Mouse (Mus musculus) MEL (cell line): ENCODE results near the gene Zfp637. TPM values are rescaled to one million over a fixed set of nuclear protein-coding genes. Genes with fewer than 3 reads are reported as not detected.

Experiments used
- DNase-seq: peaks from one replicate; pipeline ENCODE4 v3.0.0; 2011; ENCODE audit warnings: low read depth, low spot score
- H3K27ac ChIP-seq: 2 replicates; pipeline ENCODE4 v1.5.1; 2012; ENCODE audit warnings: low read depth, mild to moderate bottlenecking, control low read depth, low read length, moderate library complexity; ENCODE audit not compliant: control insufficient read depth
- H3K27me3 ChIP-seq, 2 experiments: fragments of 150-350 bp in 1 of 2; sonication (generic) in 1 of 2; 2 replicates each; pipeline ENCODE4 v1.6.1; 2012; ENCODE audit warnings: low read length in 2 of 2, mild to moderate bottlenecking in 2 of 2, improper control_type of control experiment in 1 of 2, moderate library complexity in 1 of 2; ENCODE audit not compliant: insufficient read depth in 2 of 2, control insufficient read depth in 1 of 2
- H3K36me3 ChIP-seq, 2 experiments: 2 replicates each; pipeline ENCODE4 v1.6.1; 2012 to 2014; ENCODE audit warnings: low read length in 2 of 2, improper control_type of control experiment in 1 of 2, inconsistent platforms in 1 of 2, mild to moderate bottlenecking in 1 of 2; ENCODE audit not compliant: insufficient read depth in 2 of 2, control insufficient read depth in 1 of 2
- H3K4me1 ChIP-seq, 2 experiments: fragments of 150-350 bp in 1 of 2; sonication (generic) in 1 of 2; 2 replicates each; pipeline ENCODE4 v1.6.1; 2012; ENCODE audit warnings: low read length in 2 of 2, improper control_type of control experiment in 1 of 2, mild to moderate bottlenecking in 1 of 2; ENCODE audit not compliant: insufficient read depth in 2 of 2, control insufficient read depth in 1 of 2
- H3K4me3 ChIP-seq, 2 experiments: fragments of 150-350 bp in 1 of 2; sonication (generic) in 1 of 2; 2 replicates each; pipeline ENCODE4 v1.5.1; 2012; ENCODE audit warnings: low read depth in 2 of 2, low read length in 2 of 2, mild to moderate bottlenecking in 2 of 2, moderate library complexity in 2 of 2, control low read depth in 1 of 2, improper control_type of control experiment in 1 of 2; ENCODE audit not compliant: control insufficient read depth in 1 of 2, insufficient read depth in 1 of 2
- H3K79me2 ChIP-seq: 2 replicates; pipeline ENCODE4 v1.6.1; 2012; ENCODE audit warnings: mild to moderate bottlenecking, low read length, moderate library complexity; ENCODE audit not compliant: control insufficient read depth, poor library complexity, insufficient read depth
- H3K9ac ChIP-seq: 2 replicates; pipeline ENCODE4 v1.6.1; 2012; ENCODE audit warnings: low read depth, mild to moderate bottlenecking, control low read depth, low read length, moderate library complexity; ENCODE audit not compliant: control insufficient read depth, poor library complexity, severe bottlenecking
- H3K9me3 ChIP-seq: fragments of 150-350 bp; sonication (generic); replicated peaks from 2 replicates; pipeline ENCODE4 v1.6.1; 2012; ENCODE audit warnings: mild to moderate bottlenecking, low read length, improper control_type of control experiment, moderate library complexity; ENCODE audit not compliant: insufficient read depth
- BHLHE40 ChIP-seq: IDR thresholded peaks from 2 replicates; pipeline ENCODE4 v1.6.1; 2012; ENCODE audit warnings: low read depth, mild to moderate bottlenecking, inconsistent platforms, low read length, improper control_type of control experiment, borderline replicate concordance
- CHD1 ChIP-seq: IDR thresholded peaks from 2 replicates; pipeline ENCODE4 v1.6.1; 2012; ENCODE audit warnings: low read depth, mild to moderate bottlenecking, inconsistent platforms, low read length, improper control_type of control experiment
- CHD2 ChIP-seq: IDR thresholded peaks from 2 replicates; pipeline ENCODE4 v1.6.1; 2011; ENCODE audit warnings: low read length, improper control_type of control experiment
- E2F4 ChIP-seq: IDR thresholded peaks from 2 replicates; pipeline ENCODE4 v1.6.1; 2011; ENCODE audit warnings: low read depth, low read length, improper control_type of control experiment, borderline replicate concordance
- EP300 ChIP-seq, 2 experiments: IDR thresholded peaks; 2 replicates each; pipeline ENCODE4 v1.6.1; 2011; ENCODE audit warnings: improper control_type of control experiment in 2 of 2, low read length in 2 of 2, low read depth in 1 of 2, mild to moderate bottlenecking in 1 of 2
- ETS1 ChIP-seq: IDR thresholded peaks from 2 replicates; pipeline ENCODE4 v1.6.1; 2012; ENCODE audit warnings: low read depth, mild to moderate bottlenecking, inconsistent platforms, low read length, improper control_type of control experiment, moderate library complexity
- KAT2A ChIP-seq: conservative IDR thresholded peaks from 2 replicates; pipeline ENCODE4 v1.6.1; 2012; ENCODE audit warnings: low read depth, low read length, improper control_type of control experiment, inconsistent platforms
- MAX ChIP-seq: IDR thresholded peaks from 2 replicates; pipeline ENCODE4 v1.6.1; 2011; ENCODE audit warnings: low read length, improper control_type of control experiment
- MAZ ChIP-seq: IDR thresholded peaks from 2 replicates; pipeline ENCODE4 v1.6.1; 2012; ENCODE audit warnings: low read depth, mild to moderate bottlenecking, inconsistent platforms, low read length, improper control_type of control experiment
- MYC ChIP-seq: IDR thresholded peaks from 2 replicates; pipeline ENCODE4 v1.6.1; 2011; ENCODE audit warnings: low read depth, mild to moderate bottlenecking, low read length, improper control_type of control experiment, moderate library complexity
- NRF1 ChIP-seq: IDR thresholded peaks from 2 replicates; pipeline ENCODE4 v1.6.1; 2014; ENCODE audit warnings: low read depth, mild to moderate bottlenecking, inconsistent platforms, low read length, improper control_type of control experiment, moderate library complexity; ENCODE audit not compliant: poor library complexity, insufficient read depth, severe bottlenecking
- POLR2A ChIP-seq, 2 experiments: IDR thresholded peaks; 2 replicates each; pipeline ENCODE4 v1.6.1; 2011 to 2012; ENCODE audit warnings: low read length in 2 of 2, mild to moderate bottlenecking in 2 of 2, control low read depth in 1 of 2, improper control_type of control experiment in 1 of 2, low read depth in 1 of 2, moderate library complexity in 1 of 2; ENCODE audit not compliant: control insufficient read depth in 1 of 2, insufficient read depth in 1 of 2, poor library complexity in 1 of 2
- POLR2AphosphoS5 ChIP-seq: IDR thresholded peaks from 2 replicates; pipeline ENCODE4 v1.6.1; 2012; ENCODE audit warnings: low read depth, borderline replicate concordance, mild to moderate bottlenecking, inconsistent platforms, low read length, moderate library complexity, mixed read lengths
- RAD21 ChIP-seq: IDR thresholded peaks from 2 replicates; pipeline ENCODE4 v1.6.1; 2011; ENCODE audit warnings: mild to moderate bottlenecking, low read depth, low read length, improper control_type of control experiment
- RCOR1 ChIP-seq: IDR thresholded peaks from 2 replicates; pipeline ENCODE4 v1.6.1; 2012; ENCODE audit warnings: low read depth, mild to moderate bottlenecking, inconsistent platforms, low read length, improper control_type of control experiment
- SMC3 ChIP-seq: IDR thresholded peaks from 2 replicates; pipeline ENCODE4 v1.6.1; 2011; ENCODE audit warnings: low read depth, low read length, improper control_type of control experiment
- TBP ChIP-seq: IDR thresholded peaks from 2 replicates; pipeline ENCODE4 v1.8.0; 2011; ENCODE audit warnings: low read depth, low read length, improper control_type of control experiment
- USF1 ChIP-seq: IDR thresholded peaks from 2 replicates; pipeline ENCODE4 v1.6.1; 2014; ENCODE audit warnings: low read depth, mild to moderate bottlenecking, inconsistent platforms, low read length, improper control_type of control experiment, moderate library complexity
- USF2 ChIP-seq, 2 experiments: IDR thresholded peaks; 2 replicates each; pipeline ENCODE4 v1.6.1; 2011 to 2012; ENCODE audit warnings: improper control_type of control experiment in 2 of 2, low read length in 2 of 2, borderline replicate concordance in 1 of 2, inconsistent platforms in 1 of 2, low read depth in 1 of 2, mild to moderate bottlenecking in 1 of 2; ENCODE audit not compliant: insufficient read depth in 1 of 2
- ZMIZ1 ChIP-seq: IDR thresholded peaks from 2 replicates; pipeline ENCODE4 v1.6.1; 2012; ENCODE audit warnings: low read depth, mild to moderate bottlenecking, inconsistent platforms, low read length, improper control_type of control experiment, moderate library complexity
- ZNF384 ChIP-seq: IDR thresholded peaks from 2 replicates; pipeline ENCODE4 v1.6.1; 2012; ENCODE audit warnings: low read depth, mild to moderate bottlenecking, inconsistent platforms, low read length, improper control_type of control experiment
- polyA plus RNA-seq, 2 experiments: library from polyadenylated mRNA; stranded (reverse) in 1 of 2; unstranded in 1 of 2; fragments of >175 nt in 1 of 2; fragments of >200 nt in 1 of 2; gene quantifications; 2 replicates each; pipeline versions ENCODE4 v1.2.1 to v1.2.4; 2012; ENCODE audit warnings: low replicate concordance in 2 of 2, low read depth in 1 of 2; ENCODE audit not compliant: insufficient read length in 2 of 2, insufficient read depth in 1 of 2, missing spikeins in 1 of 2
- total RNA-seq: library from RNA; depleted of rRNA; stranded (reverse); fragments of 300-350 nt; gene quantifications from 2 replicates; pipeline ENCODE4 v1.2.3, GENCODE M21; 2012

The Zfp637 gene
- total and polyA plus RNA-seq, 3 experiments, result 52.4 to 53.8 TPM; not detected in 1

GRCm38 (mm10) chr6:117862899-117863620 lies 22.1 kb downstream of the Zfp637 start (continued):
- TF ChIP-seq KAT2A (peak; percentile 82; the same call in 1 of the 2 replicates), BHLHE40 (no peak), E2F4 (no peak), TBP (peak; percentile 88), POLR2A (IDR thresholded peaks at IDR 0.05; ENCODE audit: control insufficient read depth in 1 of 2, insufficient read depth in 1 of 2, low read depth in 1 of 2, low read length in 2 of 2, poor library complexity in 1 of 2) (peak in 1 of 2 experiments; percentile 90; a peak in 2 of 4 replicates)

GRCm38 (mm10) chr6:117863751-117864150 lies 22.8 kb downstream of the Zfp637 start:
- Histone ChIP-seq H3K9ac (peak overlapping the region; percentile 71), H3K4me3 (peak overlapping the region; percentile 69 to 87), H3K79me2 (peaks cover 2% of the 10 kb centered on the region; the same call in 1 of the 2 replicates), H3K9me3 (no peaks in the 10 kb centered on the region), H3K36me3 (peaks cover 0 to 10% of the 10 kb centered on the region in 2 experiments; a peak in 2 of 4 replicates), H3K27ac (no peak overlapping the region), H3K27me3 (no peaks in the 10 kb centered on the region), H3K4me1 (peaks cover 0 to 3% of the 10 kb centered on the region in 2 experiments; a peak in 1 of 4 replicates)
- no peak for DNase-seq
- no peak for TF ChIP-seq POLR2A (IDR thresholded peaks at IDR 0.05; ENCODE audit: control insufficient read depth in 1 of 2, insufficient read depth in 1 of 2, low read depth in 1 of 2, low read length in 2 of 2, poor library complexity in 1 of 2)
- no peak for TF ChIP-seq TBP
- TF ChIP-seq ETS1, result no peak
- no peak for TF ChIP-seq MYC

- Histone ChIP-seq H3K36me3 (peaks cover 0 to 8% of the 10 kb centered on the region in 2 experiments; a peak in 2 of 4 replicates), H3K27me3 (no peaks in the 10 kb centered on the region)
- DNase-seq, result no peak
- no peak for TF ChIP-seq ZMIZ1
- TF ChIP-seq NRF1, result no peak
- no peak for TF ChIP-seq RCOR1
- no peak for TF ChIP-seq EP300 (IDR thresholded peaks at IDR 0.05; ENCODE audit: low read depth in 1 of 2, low read length in 2 of 2)
- TF ChIP-seq MYC, result no peak
- no peak for TF ChIP-seq CHD2
- TF ChIP-seq RAD21, result no peak
- no peak for TF ChIP-seq SMC3
- no peak for TF ChIP-seq BHLHE40
- TF ChIP-seq USF2 (IDR thresholded peaks at IDR 0.05; ENCODE audit: borderline replicate concordance in 1 of 2, insufficient read depth in 1 of 2, low read depth in 1 of 2, low read length in 2 of 2), result no peak
- TF ChIP-seq MAX, result no peak
- no peak for TF ChIP-seq CHD1
- no peak for TF ChIP-seq ZNF384
- no peak for TF ChIP-seq USF1
- no peak for TF ChIP-seq MAZ
- no peak for TF ChIP-seq POLR2AphosphoS5
- TF ChIP-seq, all 39 proteins: peak for 0
- H3K4me1 ChIP-seq, result peaks cover 0 to 3% of the 10 kb centered on the region in 2 experiments; a peak in 1 of 4 replicates
- H3K79me2 ChIP-seq, result peaks cover 1% of the 10 kb centered on the region; the same call in 1 of the 2 replicates
- H3K9me3 ChIP-seq, result no peaks in the 10 kb centered on the region
- no peak overlapping the region for H3K27ac ChIP-seq
- H3K4me3 ChIP-seq, result no peak overlapping the region
- no peak overlapping the region for H3K9ac ChIP-seq
Measured at GRCm38 (mm10) chr6:117868187-117868586, 27.2 kb downstream of the Zfp637 start.
